Mouse (Mus musculus): ENCODE results near the gene Pkd1l1. TPM values are rescaled to one million over a fixed set of nuclear protein-coding genes. Genes with fewer than 3 reads are reported as not detected.

The Pkd1l1 gene
- polyA plus RNA-seq, 1 experiment from 2014 or later: 0.04 TPM

DNA sequence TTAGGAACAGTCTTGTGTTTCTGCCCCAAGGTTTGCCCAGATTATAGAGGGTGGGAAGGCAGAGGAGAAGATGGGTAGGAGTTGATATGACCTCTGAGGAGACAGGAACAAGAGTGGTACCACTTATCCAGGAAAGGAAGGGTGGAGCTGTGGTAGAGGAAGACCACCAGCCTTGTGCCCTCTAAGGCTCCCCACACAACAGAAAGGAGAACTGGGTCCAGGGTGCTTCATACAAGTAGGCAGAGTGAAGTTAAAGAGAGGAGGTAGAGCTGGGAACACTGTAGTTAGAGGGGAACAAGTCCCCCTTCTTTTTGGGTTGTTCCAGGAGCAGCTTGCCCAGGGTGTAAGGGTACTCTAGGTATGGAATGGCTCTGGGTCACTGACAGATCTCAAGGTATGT is 125.0 kb downstream of the Pkd1l1 start:
- Histone ChIP-seq H3K9ac (no peak overlapping the region), H3K4me1 (no peaks in the 10 kb centered on the region), H3K9me3 (no peaks in the 10 kb centered on the region), H3K36me3 (no peaks in the 10 kb centered on the region), H3K27ac (no peak overlapping the region), H3K4me3 (no peak overlapping the region), H3K4me2 (replicated peaks) (no peak overlapping the region), H3K27me3 (no peaks in the 10 kb centered on the region)
- no peak for ATAC-seq (ENCODE audit: insufficient number of reproducible peaks, insufficient read depth, low FRiP score, low TSS enrichment)

DNA sequence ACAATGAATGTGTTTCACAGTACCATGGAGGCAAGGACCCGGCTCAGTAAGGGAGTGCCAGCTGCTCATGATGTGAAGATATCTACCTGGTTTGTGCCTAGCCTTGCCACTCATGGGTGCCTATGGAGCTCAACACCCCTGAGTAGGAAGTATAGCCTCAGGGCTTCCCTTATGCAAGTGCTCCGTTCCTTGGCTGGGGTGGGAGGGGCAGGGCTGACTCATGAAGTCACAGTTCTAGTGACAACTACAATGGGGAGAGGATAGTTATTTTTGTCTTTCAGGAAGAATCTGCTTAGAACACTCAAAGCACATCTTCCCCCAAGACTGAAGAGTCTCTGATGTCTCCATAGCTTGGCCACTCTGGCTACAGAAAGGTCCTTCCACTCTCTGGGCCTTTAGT is 125.4 kb downstream of the Pkd1l1 start:
- Histone ChIP-seq H3K36me3 (no peaks in the 10 kb centered on the region), H3K27ac (no peak overlapping the region), H3K27me3 (no peaks in the 10 kb centered on the region), H3K4me1 (no peaks in the 10 kb centered on the region), H3K4me3 (no peak overlapping the region), H3K9ac (no peak overlapping the region), H3K9me3 (no peaks in the 10 kb centered on the region), H3K4me2 (replicated peaks) (no peak overlapping the region)
- no peak for ATAC-seq (ENCODE audit: insufficient number of reproducible peaks, insufficient read depth, low FRiP score, low TSS enrichment)
- 78% methylated on average over 2 of the region's 2 CpGs for WGBS

- H3K9ac ChIP-seq: no peak overlapping the region
- 0 out of 2 replicates have a peak, but pooled peaks cover 4% of the 10 kb centered on the region for H3K9me3 ChIP-seq
- no peaks in the 10 kb centered on the region for H3K36me3 ChIP-seq
- no peaks in the 10 kb centered on the region for H3K4me1 ChIP-seq
- no peak overlapping the region for H3K4me2 ChIP-seq (replicated peaks)
- no peak overlapping the region for H3K4me3 ChIP-seq
- no peak for ATAC-seq (ENCODE audit: insufficient number of reproducible peaks, insufficient read depth, low FRiP score, low TSS enrichment)
- 93% methylated on average over 6 of the region's 6 CpGs for WGBS
- H3K27ac ChIP-seq: no peak overlapping the region
- no peaks in the 10 kb centered on the region for H3K27me3 ChIP-seq
Measured at GRCm38 (mm10) chr11:8836176-8836575, 136.9 kb downstream of the Pkd1l1 start.

- Histone ChIP-seq H3K4me3 (no peak overlapping the region), H3K36me3 (no peaks in the 10 kb centered on the region), H3K9me3 (0 out of 2 replicates have a peak, but pooled peaks cover 4% of the 10 kb centered on the region), H3K27ac (no peak overlapping the region), H3K4me1 (no peaks in the 10 kb centered on the region), H3K27me3 (no peaks in the 10 kb centered on the region), H3K9ac (no peak overlapping the region), H3K4me2 (replicated peaks) (no peak overlapping the region)
- no peak for ATAC-seq (ENCODE audit: insufficient number of reproducible peaks, insufficient read depth, low FRiP score, low TSS enrichment)
- 79% methylated on average over 4 of the region's 4 CpGs for WGBS
Measured at GRCm38 (mm10) chr11:8834121-8834520, 138.9 kb downstream of the Pkd1l1 start.

GRCm38 (mm10) chr11:8830551-8830950 is 142.5 kb downstream of the Pkd1l1 start:
- WGBS: 55% methylated on average over 4 of the region's 4 CpGs
- H3K9ac ChIP-seq: no peak overlapping the region
- no peaks in the 10 kb centered on the region for H3K36me3 ChIP-seq
- ATAC-seq (ENCODE audit: insufficient number of reproducible peaks, insufficient read depth, low FRiP score, low TSS enrichment): no peak
- H3K4me3 ChIP-seq: no peak overlapping the region
- H3K9me3 ChIP-seq: no peaks in the 10 kb centered on the region
- H3K4me2 ChIP-seq (replicated peaks): no peak overlapping the region
- no peaks in the 10 kb centered on the region for H3K27me3 ChIP-seq
- no peak overlapping the region for H3K27ac ChIP-seq
- H3K4me1 ChIP-seq: 0 out of 2 replicates have a peak, but pooled peaks cover 7% of the 10 kb centered on the region

DNA sequence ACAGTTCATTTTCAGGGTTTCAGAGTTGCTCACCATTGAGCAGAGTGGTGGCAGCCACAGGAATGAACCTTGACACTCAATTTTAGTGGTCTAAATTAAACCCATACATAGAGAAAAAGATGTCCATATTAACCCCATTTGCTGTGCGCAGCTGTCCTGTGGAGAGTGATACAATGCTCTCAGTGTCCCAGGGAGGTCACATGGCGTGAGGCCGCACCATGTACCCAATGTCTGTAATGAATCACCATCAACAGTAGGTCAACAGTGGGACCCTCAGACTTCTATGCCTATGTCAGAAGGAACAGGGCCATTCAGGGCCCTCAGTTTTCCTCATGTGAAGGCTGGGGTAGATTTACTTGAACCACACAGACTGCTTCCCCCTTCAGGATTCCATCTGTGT is 143.5 kb downstream of the Pkd1l1 start:
- Histone ChIP-seq H3K4me3 (no peak overlapping the region), H3K27ac (no peak overlapping the region), H3K9me3 (no peaks in the 10 kb centered on the region), H3K4me1 (0 out of 2 replicates have a peak, but pooled peaks cover 7% of the 10 kb centered on the region), H3K36me3 (no peaks in the 10 kb centered on the region), H3K9ac (no peak overlapping the region), H3K4me2 (replicated peaks) (no peak overlapping the region), H3K27me3 (no peaks in the 10 kb centered on the region)
- WGBS: 65% methylated on average over 3 of the region's 3 CpGs
- no peak for ATAC-seq (ENCODE audit: insufficient number of reproducible peaks, insufficient read depth, low FRiP score, low TSS enrichment)

- Histone ChIP-seq H3K27me3 (no peaks in the 10 kb centered on the region), H3K9me3 (no peaks in the 10 kb centered on the region), H3K4me3 (no peak overlapping the region), H3K4me2 (replicated peaks) (no peak overlapping the region), H3K9ac (no peak overlapping the region), H3K4me1 (0 out of 2 replicates have a peak, but pooled peaks cover 7% of the 10 kb centered on the region), H3K27ac (no peak overlapping the region), H3K36me3 (no peaks in the 10 kb centered on the region)
- 65% methylated on average over 9 of the region's 9 CpGs for WGBS
- no peak for ATAC-seq (ENCODE audit: insufficient number of reproducible peaks, insufficient read depth, low FRiP score, low TSS enrichment)
Measured at GRCm38 (mm10) chr11:8828836-8829526, 144.1 kb downstream of the Pkd1l1 start.

- H3K27me3 ChIP-seq: no peaks in the 10 kb centered on the region
- H3K4me2 ChIP-seq (replicated peaks): no peak overlapping the region
- H3K36me3 ChIP-seq: no peaks in the 10 kb centered on the region
- no peaks in the 10 kb centered on the region for H3K9me3 ChIP-seq
- H3K9ac ChIP-seq: no peak overlapping the region
- WGBS: 78% methylated on average over 5 of the region's 5 CpGs
- H3K4me1 ChIP-seq: 0 out of 2 replicates have a peak, but pooled peaks cover 7% of the 10 kb centered on the region
- no peak overlapping the region for H3K27ac ChIP-seq
- H3K4me3 ChIP-seq: no peak overlapping the region
- no peak for ATAC-seq (ENCODE audit: insufficient number of reproducible peaks, insufficient read depth, low FRiP score, low TSS enrichment)
Measured at GRCm38 (mm10) chr11:8826609-8827008, 146.5 kb downstream of the Pkd1l1 start.

- Histone ChIP-seq H3K4me3 (no peak overlapping the region), H3K9me3 (no peaks in the 10 kb centered on the region), H3K36me3 (no peaks in the 10 kb centered on the region), H3K4me2 (replicated peaks) (no peak overlapping the region), H3K4me1 (0 out of 2 replicates have a peak, but pooled peaks cover 7% of the 10 kb centered on the region), H3K27me3 (no peaks in the 10 kb centered on the region), H3K9ac (no peak overlapping the region), H3K27ac (no peak overlapping the region)
- ATAC-seq (ENCODE audit: insufficient number of reproducible peaks, insufficient read depth, low FRiP score, low TSS enrichment): no peak
- WGBS: 15% methylated on average over 3 of the region's 3 CpGs
Measured at GRCm38 (mm10) chr11:8826046-8826445, 147.0 kb downstream of the Pkd1l1 start.

DNA sequence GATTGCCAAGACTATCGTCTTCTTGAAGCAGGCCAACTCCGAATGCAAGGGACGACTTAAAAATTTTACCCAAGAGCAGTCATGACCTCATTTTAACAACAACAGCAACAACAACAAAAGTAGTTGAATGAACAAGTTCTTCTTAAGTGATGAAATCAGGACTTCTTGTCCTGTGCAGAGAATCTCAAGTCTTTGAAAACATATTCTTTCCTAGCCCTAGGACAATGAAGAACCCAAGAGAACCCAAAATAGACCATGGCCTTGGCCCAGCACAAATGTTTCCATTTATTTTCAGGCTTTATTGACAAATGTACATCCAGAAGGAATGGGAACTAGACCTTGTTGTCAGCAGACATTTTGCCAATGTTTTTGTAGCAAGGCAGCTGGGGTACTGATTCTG is 147.7 kb downstream of the Pkd1l1 start:
- H3K27me3 ChIP-seq: no peaks in the 10 kb centered on the region
- no peaks in the 10 kb centered on the region for H3K9me3 ChIP-seq
- no peak for ATAC-seq (ENCODE audit: insufficient number of reproducible peaks, insufficient read depth, low FRiP score, low TSS enrichment)
- no peaks in the 10 kb centered on the region for H3K36me3 ChIP-seq
- H3K4me2 ChIP-seq (replicated peaks): no peak overlapping the region
- no peak overlapping the region for H3K4me3 ChIP-seq
- H3K27ac ChIP-seq: no peak overlapping the region
- 84% methylated on average over 3 of the region's 3 CpGs for WGBS
- 0 out of 2 replicates have a peak, but pooled peaks cover 7% of the 10 kb centered on the region for H3K4me1 ChIP-seq
- H3K9ac ChIP-seq: no peak overlapping the region

DNA sequence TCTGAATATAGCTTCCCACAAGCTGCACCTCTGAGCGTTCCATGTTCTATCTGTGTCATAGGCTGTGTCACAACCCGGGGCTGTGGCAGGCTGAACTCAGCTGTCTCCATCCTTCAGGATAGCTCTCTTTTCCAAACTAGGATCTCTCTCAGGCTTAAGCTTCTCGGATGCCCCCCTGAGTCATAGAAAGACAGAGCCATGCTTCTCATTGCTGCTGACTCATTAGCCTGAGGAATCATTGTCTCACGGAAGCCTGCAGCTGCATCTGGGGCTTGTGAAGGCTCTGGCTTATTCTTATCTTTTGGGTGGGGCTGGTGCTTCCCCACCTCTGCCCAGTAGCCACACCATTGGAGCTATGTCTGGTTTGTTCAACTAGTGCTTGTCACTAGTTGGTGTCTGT is 151.7 kb downstream of the Pkd1l1 start:
- no peak for ATAC-seq (ENCODE audit: insufficient number of reproducible peaks, insufficient read depth, low FRiP score, low TSS enrichment)
- no peak overlapping the region for H3K27ac ChIP-seq
- H3K27me3 ChIP-seq: no peaks in the 10 kb centered on the region
- no peak overlapping the region for H3K9ac ChIP-seq
- no peak overlapping the region for H3K4me2 ChIP-seq (replicated peaks)
- 0 out of 2 replicates have a peak, but pooled peaks cover 6% of the 10 kb centered on the region for H3K4me1 ChIP-seq
- no peaks in the 10 kb centered on the region for H3K36me3 ChIP-seq
- 84% methylated on average over 4 of the region's 4 CpGs for WGBS
- H3K9me3 ChIP-seq: no peaks in the 10 kb centered on the region
- no peak overlapping the region for H3K4me3 ChIP-seq

DNA sequence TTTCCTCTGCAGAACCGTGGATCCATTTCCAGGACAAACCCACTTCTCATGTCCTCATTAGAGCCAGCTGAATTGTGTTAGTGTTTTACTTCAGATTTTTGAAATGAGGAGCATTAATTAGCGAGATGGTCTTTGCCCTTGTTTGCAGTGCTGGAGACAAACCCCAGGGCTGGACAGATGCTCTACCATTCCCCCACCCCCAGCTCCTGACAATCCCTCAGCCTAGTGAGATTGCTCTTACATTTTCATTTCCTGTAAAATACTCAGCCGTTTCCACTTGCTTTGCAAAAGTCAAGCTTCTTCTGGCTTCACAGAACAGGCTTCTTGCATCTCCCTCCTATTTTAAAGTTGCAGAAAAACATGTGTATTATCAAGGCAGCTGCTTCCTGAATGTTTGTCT is 155.7 kb downstream of the Pkd1l1 start:
- ATAC-seq (ENCODE audit: insufficient number of reproducible peaks, insufficient read depth, low FRiP score, low TSS enrichment): no peak
- Histone ChIP-seq H3K4me3 (no peak overlapping the region), H3K27me3 (no peaks in the 10 kb centered on the region), H3K27ac (no peak overlapping the region), H3K36me3 (no peaks in the 10 kb centered on the region), H3K9ac (no peak overlapping the region), H3K4me1 (no peaks in the 10 kb centered on the region; the same call in 1 of the 2 replicates), H3K4me2 (replicated peaks) (no peak overlapping the region), H3K9me3 (no peaks in the 10 kb centered on the region)
- WGBS: 40% methylated on average over 3 of the region's 3 CpGs
